Mouse (Mus musculus) cerebellum, postnatal 10 days (tissue): ENCODE results near the gene Hist2h2aa1.
"Not testable (repeated sequence)": the region's sequence is repeated elsewhere in the genome, so short reads cannot be mapped to it uniquely, and the experiment has no call there.

Experiments
- DNase-seq, 2 experiments: peaks; one replicate each; pipeline ENCODE4 v3.0.0; 2021; ENCODE audit warnings: mixed read lengths in 2 of 2

The Hist2h2aa1 gene

GRCm38 (mm10) chr3:96287334-96287733, 42.0 kb downstream of the Hist2h2aa1 start:
- peak in 1 of 2 experiments; percentile 31 for DNase-seq

DNA sequence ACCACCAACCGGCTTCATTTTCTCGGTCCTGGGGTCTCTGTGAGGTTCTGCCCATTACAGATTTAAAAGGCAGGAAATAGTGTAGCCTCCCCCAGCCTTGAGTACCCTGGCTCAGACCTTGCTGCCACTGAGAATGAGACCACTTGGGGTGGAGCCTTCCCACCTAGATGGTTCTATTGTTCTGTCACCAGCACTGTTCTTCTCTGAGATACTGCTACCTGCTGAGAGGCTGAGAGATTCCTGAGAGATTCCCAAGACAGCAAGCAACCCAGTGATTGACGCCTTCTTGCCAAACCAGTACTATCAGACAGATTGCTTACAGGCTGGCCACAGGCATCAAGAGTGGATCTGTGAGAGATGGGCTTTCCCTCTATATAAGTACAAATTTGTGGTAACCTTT, 43.9 kb downstream of the Hist2h2aa1 start:
- no peak for DNase-seq

DNA sequence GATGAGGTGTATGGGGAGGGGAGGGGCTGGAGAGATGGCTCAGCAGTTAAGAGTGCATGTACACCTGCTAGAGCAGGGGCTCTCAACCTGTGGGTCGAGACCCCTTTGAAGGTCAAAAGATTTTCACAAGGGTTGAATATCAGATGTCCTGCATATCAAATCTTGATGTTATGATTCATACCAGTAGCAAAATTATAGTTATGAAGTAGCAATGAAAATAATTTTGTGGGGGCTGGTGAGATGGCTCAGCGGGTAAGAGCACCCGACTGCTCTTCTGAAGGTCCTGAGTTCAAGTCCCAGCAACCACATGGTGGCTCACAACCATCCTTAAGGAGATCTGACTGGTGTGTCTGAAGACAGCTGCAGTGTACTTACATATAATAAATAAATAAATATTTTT, 45.4 kb downstream of the Hist2h2aa1 start:
- not testable (repeated sequence) for DNase-seq

GRCm38 (mm10) chr3:96292641-96293040, 47.3 kb downstream of the Hist2h2aa1 start:
- DNase-seq, result no peak

- no peak for DNase-seq
Observed at GRCm38 (mm10) chr3:96293368-96293767, 48.1 kb downstream of the Hist2h2aa1 start.

DNA sequence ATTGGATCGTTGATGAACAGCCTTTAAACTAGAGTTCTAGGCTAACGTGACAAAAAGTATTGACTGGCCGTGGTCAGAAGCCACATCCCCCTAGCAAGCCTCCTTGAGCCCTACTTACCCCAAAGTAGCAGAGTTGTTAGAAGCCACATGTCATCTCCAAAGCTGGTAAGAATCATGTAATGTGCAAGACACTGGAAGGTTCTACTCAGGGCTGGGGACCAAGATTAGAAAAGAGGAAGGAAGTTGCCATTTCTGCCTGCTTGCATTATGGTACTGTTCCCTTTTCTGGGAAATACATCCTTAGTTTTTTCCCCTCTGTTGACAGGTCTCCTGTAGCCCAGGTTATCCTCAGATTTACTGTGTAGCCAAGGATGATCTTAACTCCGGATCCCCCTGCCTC, 48.5 kb downstream of the Hist2h2aa1 start, which contains the start of gene Fcgr1:
Fcgr1 (minus strand) TSS at position 183 of the 400 bp plus-strand sequence.
- DNase-seq, result no peak
